Mouse (Mus musculus) limb, embryonic 15.5 days (tissue): ENCODE measurements around the gene Tshz2. TPM values are rescaled to one million over a fixed set of nuclear protein-coding genes. Genes with fewer than 3 reads are reported as not detected.

Source experiments
- ATAC-seq: fragments of 200-750 bp; cut with Nextera tagmentation; 2 replicates; pipeline ENCODE4 v1.8.0; 2017; ENCODE audit warnings: low read depth, moderate TSS enrichment; ENCODE audit not compliant: insufficient number of reproducible peaks, low FRiP score, low TSS enrichment
- H3K27ac ChIP-seq: fragments of 300-500 bp; sonication (generic); 2 replicates; pipeline ENCODE4 v1.5.1; 2015; ENCODE audit warnings: moderate library complexity, mild to moderate bottlenecking, inconsistent platforms
- H3K27me3 ChIP-seq: fragments of 300-500 bp; sonication (generic); 2 replicates; pipeline ENCODE4 v1.6.1; 2015; ENCODE audit warnings: inconsistent platforms
- H3K36me3 ChIP-seq: fragments of 300-500 bp; sonication (generic); 2 replicates; pipeline ENCODE4 v1.6.1; 2015; ENCODE audit warnings: inconsistent platforms
- H3K4me1 ChIP-seq: fragments of 300-500 bp; sonication (generic); 2 replicates; pipeline ENCODE4 v1.6.1; 2015; ENCODE audit warnings: inconsistent platforms
- H3K4me2 ChIP-seq: fragments of 300-500 bp; sonication (generic); 2 replicates; pipeline ENCODE4 v1.6.1; 2015; ENCODE audit warnings: mild to moderate bottlenecking, inconsistent platforms
- H3K4me3 ChIP-seq: fragments of 300-500 bp; sonication (generic); 2 replicates; pipeline ENCODE4 v1.5.1; 2015; ENCODE audit warnings: mild to moderate bottlenecking, inconsistent platforms
- H3K9ac ChIP-seq: fragments of 300-500 bp; sonication (generic); 2 replicates; pipeline ENCODE4 v1.6.1; 2015; ENCODE audit warnings: inconsistent platforms
- H3K9me3 ChIP-seq: fragments of 300-500 bp; sonication (generic); 2 replicates; pipeline ENCODE4 v1.6.1; 2016; ENCODE audit warnings: inconsistent platforms
- WGBS: fragments of 180-500 bp; shearing (Covaris S2); methylation state at CpG from one replicate; pipeline ENCODE4 v1.1.7; 2015; 5-methylcytosine and 5-hydroxymethylcytosine counted together
- polyA plus RNA-seq: library from polyadenylated mRNA; unstranded; fragments of >200 nt; fragmentation: Nextera tagmentation; extraction: Ambion mirVana; gene quantifications from 2 replicates; pipeline ENCODE4 v1.2.1, GENCODE M21; 2015

Tshz2 gene
- polyA plus RNA-seq, 1 experiment from 2014 or later: 9.8 TPM

DNA sequence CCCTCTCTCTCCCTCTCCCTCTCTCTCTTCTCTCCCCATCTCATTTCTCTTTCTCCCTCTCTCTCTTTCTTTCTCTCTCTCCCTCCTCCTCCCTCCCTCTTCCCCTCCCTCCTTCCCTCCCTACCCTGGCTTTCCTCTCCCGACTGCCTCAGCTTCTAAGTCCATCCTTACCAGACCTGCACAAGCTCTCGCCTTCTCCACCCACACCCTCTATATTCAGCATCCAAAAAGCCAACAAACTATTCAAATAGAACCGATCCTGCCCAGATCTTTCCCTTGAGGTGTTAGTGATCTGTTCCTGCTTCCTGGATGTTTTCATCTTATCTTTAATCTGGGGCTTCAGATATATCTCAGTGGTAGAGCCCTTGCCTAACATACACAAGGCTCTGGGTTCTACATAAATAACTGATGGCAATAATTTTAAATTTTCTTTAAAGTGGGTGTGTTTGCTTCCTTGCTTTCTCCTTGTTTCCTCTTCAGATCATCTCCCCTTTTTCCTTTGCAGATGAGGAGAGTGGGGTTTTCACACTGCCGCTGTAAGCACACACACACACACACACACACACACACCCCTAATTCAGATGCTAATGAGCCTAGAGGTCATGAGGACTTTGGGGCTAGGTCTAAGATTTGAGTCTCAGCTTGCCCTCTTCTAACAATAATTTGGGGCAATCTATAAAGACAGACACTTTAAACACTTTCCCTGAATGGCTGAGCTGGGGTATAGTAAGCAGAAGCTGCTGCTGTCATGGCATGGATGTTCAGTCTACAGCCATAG lies 226.5 kb downstream of the Tshz2 start:
- Histone ChIP-seq H3K4me1 (0 out of 2 replicates have a peak, but pooled peaks cover 3% of the 10 kb centered on the region), H3K9me3 (no peaks in the 10 kb centered on the region), H3K27ac (no peak overlapping the region), H3K27me3 (no peaks in the 10 kb centered on the region), H3K4me3 (no peak overlapping the region), H3K9ac (no peak overlapping the region), H3K4me2 (no peak overlapping the region), H3K36me3 (no peaks in the 10 kb centered on the region)
- WGBS: 53% methylated on average over 4 of the region's 4 CpGs
- no peak for ATAC-seq

GRCm38 (mm10) chr2:169860895-169861294 lies 228.1 kb downstream of the Tshz2 start:
- 35% methylated on average over 5 of the region's 5 CpGs for WGBS

DNA sequence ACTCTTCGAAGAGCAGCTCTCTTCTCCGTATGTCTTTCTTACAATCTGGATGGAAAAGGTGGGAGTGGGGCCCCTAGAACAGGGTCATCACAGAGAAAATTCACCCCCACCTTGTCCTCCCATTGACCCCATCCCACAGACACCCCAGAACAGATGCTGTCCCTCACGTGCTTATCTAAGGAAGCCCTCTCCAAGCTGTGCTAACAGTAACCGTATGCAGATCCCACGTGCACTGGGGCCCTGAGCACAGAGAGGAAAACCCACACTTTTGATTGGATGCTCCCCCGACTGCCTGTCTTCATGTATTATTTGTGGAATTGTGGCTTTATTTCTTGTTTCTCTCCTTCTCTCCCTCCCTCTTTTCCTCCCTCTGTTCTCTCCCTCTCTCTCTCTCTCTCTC lies 229.9 kb downstream of the Tshz2 start:
- Histone ChIP-seq H3K4me3 (no peak overlapping the region), H3K9ac (no peak overlapping the region), H3K9me3 (no peaks in the 10 kb centered on the region), H3K27me3 (no peaks in the 10 kb centered on the region), H3K4me2 (no peak overlapping the region), H3K36me3 (no peaks in the 10 kb centered on the region), H3K27ac (no peak overlapping the region), H3K4me1 (0 out of 2 replicates have a peak, but pooled peaks cover 3% of the 10 kb centered on the region)
- 45% methylated on average over 6 of the region's 6 CpGs for WGBS
- ATAC-seq: no peak

More at GRCm38 (mm10) chr2:169860895-169861294, 228.1 kb downstream of the Tshz2 start:
- ATAC-seq: no peak
- Histone ChIP-seq H3K4me1 (0 out of 2 replicates have a peak, but pooled peaks cover 3% of the 10 kb centered on the region), H3K27ac (no peak overlapping the region), H3K9ac (no peak overlapping the region), H3K27me3 (no peaks in the 10 kb centered on the region), H3K4me3 (no peak overlapping the region), H3K9me3 (no peaks in the 10 kb centered on the region), H3K4me2 (no peak overlapping the region), H3K36me3 (no peaks in the 10 kb centered on the region)

DNA sequence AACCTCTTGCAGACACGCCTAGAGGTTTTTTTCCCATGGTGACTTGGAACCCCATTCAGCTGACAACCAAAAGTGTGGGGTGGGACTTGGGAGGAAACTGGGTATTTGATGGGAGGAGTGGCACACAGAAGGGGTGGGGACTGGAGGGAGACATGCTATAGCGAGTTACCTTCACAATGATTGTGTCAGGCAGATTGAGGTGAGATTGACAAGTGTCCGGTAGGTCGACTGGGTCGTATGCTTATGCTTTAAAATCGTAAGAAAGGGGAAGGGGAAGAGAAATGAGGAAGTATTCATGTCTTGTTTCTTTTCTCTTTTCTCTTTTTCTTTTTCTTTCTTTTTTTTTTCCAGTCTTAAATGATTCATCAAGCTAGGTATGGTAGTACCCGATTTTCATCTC lies 236.7 kb downstream of the Tshz2 start:
- H3K36me3 ChIP-seq: no peaks in the 10 kb centered on the region
- no peak overlapping the region for H3K4me2 ChIP-seq
- ATAC-seq: no peak
- 73% methylated on average over 7 of the region's 7 CpGs for WGBS
- no peaks in the 10 kb centered on the region for H3K27me3 ChIP-seq
- no peak overlapping the region for H3K9ac ChIP-seq
- no peaks in the 10 kb centered on the region for H3K9me3 ChIP-seq
- H3K4me3 ChIP-seq: no peak overlapping the region
- H3K27ac ChIP-seq: no peak overlapping the region
- H3K4me1 ChIP-seq: no peaks in the 10 kb centered on the region

GRCm38 (mm10) chr2:169870503-169870902 lies 237.7 kb downstream of the Tshz2 start:
- no peak overlapping the region for H3K4me2 ChIP-seq
- H3K9me3 ChIP-seq: no peaks in the 10 kb centered on the region
- H3K27me3 ChIP-seq: no peaks in the 10 kb centered on the region
- H3K36me3 ChIP-seq: no peaks in the 10 kb centered on the region
- no peak for ATAC-seq
- H3K4me1 ChIP-seq: no peaks in the 10 kb centered on the region
- 64% methylated on average over 5 of the region's 5 CpGs for WGBS
- H3K27ac ChIP-seq: no peak overlapping the region
- no peak overlapping the region for H3K9ac ChIP-seq
- no peak overlapping the region for H3K4me3 ChIP-seq

DNA sequence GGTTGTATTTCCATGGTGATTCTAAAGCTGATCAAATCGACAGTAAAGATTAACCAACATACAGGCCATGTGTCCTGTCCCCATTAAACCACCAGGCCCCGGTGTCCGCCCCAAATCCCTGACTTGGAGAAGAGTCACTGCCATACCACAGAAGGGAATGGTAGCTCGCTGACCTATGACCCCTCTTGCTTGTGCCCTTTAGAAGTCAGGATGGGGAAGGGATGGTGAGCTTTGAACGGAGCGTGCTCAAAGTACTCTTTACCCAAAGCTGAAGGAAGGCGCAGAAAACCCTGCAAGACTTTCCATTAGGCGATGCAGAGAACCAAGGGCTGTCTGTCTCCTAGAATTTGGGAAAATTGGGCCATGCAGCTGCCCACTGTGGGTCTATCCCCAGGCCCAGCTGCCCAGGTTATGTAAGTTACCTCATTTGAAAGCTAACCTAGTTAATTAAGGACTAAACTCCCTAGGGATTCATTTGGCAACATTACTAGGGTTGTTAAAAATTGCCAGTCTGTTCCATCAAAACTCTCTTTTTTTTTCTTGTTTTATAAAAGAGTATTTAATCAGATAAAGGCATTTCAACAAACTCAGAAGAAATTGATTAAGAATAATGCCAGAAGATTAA lies 238.7 kb downstream of the Tshz2 start:
- H3K9ac ChIP-seq: no peak overlapping the region
- WGBS: 79% methylated on average over 8 of the region's 8 CpGs
- no peak overlapping the region for H3K4me2 ChIP-seq
- H3K27ac ChIP-seq: no peak overlapping the region
- H3K27me3 ChIP-seq: no peaks in the 10 kb centered on the region
- H3K9me3 ChIP-seq: no peaks in the 10 kb centered on the region
- no peaks in the 10 kb centered on the region for H3K36me3 ChIP-seq
- no peak overlapping the region for H3K4me3 ChIP-seq
- H3K4me1 ChIP-seq: no peaks in the 10 kb centered on the region
- no peak for ATAC-seq

DNA sequence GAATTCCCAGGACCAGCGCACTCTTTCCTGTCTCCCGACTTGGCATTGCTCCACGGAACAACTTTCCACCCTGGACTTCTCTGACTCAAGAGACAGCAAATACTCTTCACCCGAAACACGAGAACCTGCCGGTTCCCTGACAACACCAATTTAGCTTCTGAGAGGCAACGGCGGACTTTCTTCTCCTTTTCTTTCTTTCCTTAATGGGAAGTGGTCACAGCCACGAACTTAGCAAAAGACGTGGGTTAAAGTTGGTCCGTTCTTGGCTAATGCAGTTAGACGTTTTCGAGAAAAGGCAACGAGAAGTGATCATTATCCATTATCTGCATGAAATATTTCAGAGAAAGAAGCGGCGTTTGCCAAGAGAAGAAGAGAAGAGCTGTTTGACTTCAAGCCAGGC lies 240.6 kb downstream of the Tshz2 start:
- Histone ChIP-seq H3K4me2 (no peak overlapping the region), H3K4me3 (no peak overlapping the region), H3K4me1 (no peaks in the 10 kb centered on the region), H3K9me3 (no peaks in the 10 kb centered on the region), H3K36me3 (no peaks in the 10 kb centered on the region), H3K27ac (no peak overlapping the region), H3K27me3 (no peaks in the 10 kb centered on the region), H3K9ac (no peak overlapping the region)
- 84% methylated on average over 16 of the region's 16 CpGs for WGBS
- ATAC-seq: no peak

- Histone ChIP-seq H3K27ac (no peak overlapping the region), H3K4me2 (no peak overlapping the region), H3K9me3 (no peaks in the 10 kb centered on the region), H3K27me3 (no peaks in the 10 kb centered on the region), H3K4me1 (no peaks in the 10 kb centered on the region), H3K36me3 (0 out of 2 replicates have a peak, but pooled peaks cover 8% of the 10 kb centered on the region), H3K9ac (no peak overlapping the region), H3K4me3 (no peak overlapping the region)
- 81% methylated on average over 9 of the region's 9 CpGs for WGBS
- no peak for ATAC-seq
Observed at GRCm38 (mm10) chr2:169887921-169888320, 255.1 kb downstream of the Tshz2 start.

GRCm38 (mm10) chr2:169892441-169893038 lies 259.7 kb downstream of the Tshz2 start:
- no peak for ATAC-seq
- Histone ChIP-seq H3K9me3 (no peaks in the 10 kb centered on the region), H3K36me3 (no peaks in the 10 kb centered on the region), H3K27me3 (no peaks in the 10 kb centered on the region), H3K4me2 (no peak overlapping the region), H3K4me1 (no peaks in the 10 kb centered on the region), H3K9ac (no peak overlapping the region), H3K4me3 (no peak overlapping the region), H3K27ac (no peak overlapping the region)
- 47% methylated on average over 14 of the region's 14 CpGs for WGBS

- H3K27ac ChIP-seq: no peak overlapping the region
- no peaks in the 10 kb centered on the region for H3K9me3 ChIP-seq
- H3K4me1 ChIP-seq: peaks cover 10% of the 10 kb centered on the region
- H3K9ac ChIP-seq: no peak overlapping the region
- WGBS: 84% methylated on average over 7 of the region's 7 CpGs
- no peak overlapping the region for H3K4me2 ChIP-seq
- H3K4me3 ChIP-seq: no peak overlapping the region
- ATAC-seq: no peak
- no peaks in the 10 kb centered on the region for H3K27me3 ChIP-seq
- H3K36me3 ChIP-seq: no peaks in the 10 kb centered on the region
Observed at GRCm38 (mm10) chr2:169902896-169903295, 270.1 kb downstream of the Tshz2 start.

- Histone ChIP-seq H3K9me3 (no peaks in the 10 kb centered on the region), H3K4me1 (peaks cover 10% of the 10 kb centered on the region), H3K27me3 (no peaks in the 10 kb centered on the region), H3K4me3 (no peak overlapping the region), H3K36me3 (no peaks in the 10 kb centered on the region), H3K4me2 (no peak overlapping the region), H3K27ac (no peak overlapping the region), H3K9ac (no peak overlapping the region)
- 7% methylated on average over 9 of the region's 9 CpGs for WGBS
- no peak for ATAC-seq
Observed at GRCm38 (mm10) chr2:169906396-169906795, 273.6 kb downstream of the Tshz2 start.

DNA sequence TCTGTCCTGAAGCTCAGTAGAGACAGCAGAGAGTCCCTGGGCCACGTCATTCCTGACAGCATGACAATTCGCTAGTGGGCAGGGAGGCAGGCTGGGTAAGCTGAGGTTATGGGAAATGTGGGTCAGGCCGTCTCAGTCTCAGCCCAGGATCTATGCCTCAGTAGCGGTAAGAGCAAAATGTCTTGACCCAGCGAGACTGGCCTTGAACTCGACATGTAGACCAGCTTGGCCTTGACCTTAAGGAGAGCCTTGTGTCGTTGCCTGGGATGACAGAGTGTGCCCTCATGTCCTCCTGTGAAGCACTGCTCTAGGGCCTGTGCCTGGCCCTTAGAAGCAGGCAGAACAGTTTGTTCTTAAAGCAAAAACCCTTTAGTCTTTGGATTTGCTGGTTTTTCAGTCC lies 275.2 kb downstream of the Tshz2 start:
- 85% methylated on average over 7 of the region's 7 CpGs for WGBS
- no peak overlapping the region for H3K27ac ChIP-seq
- H3K9ac ChIP-seq: no peak overlapping the region
- no peak for ATAC-seq
- no peak overlapping the region for H3K4me3 ChIP-seq
- H3K9me3 ChIP-seq: no peaks in the 10 kb centered on the region
- H3K27me3 ChIP-seq: no peaks in the 10 kb centered on the region
- H3K4me1 ChIP-seq: peaks cover 10% of the 10 kb centered on the region
- no peak overlapping the region for H3K4me2 ChIP-seq
- no peaks in the 10 kb centered on the region for H3K36me3 ChIP-seq
